Mouse (Mus musculus): ENCODE results near the gene Pde4d. TPM values are rescaled to one million over a fixed set of nuclear protein-coding genes. Genes with fewer than 3 reads are reported as not detected.
"Not testable (repeated sequence)": the region's sequence is repeated elsewhere in the genome, so short reads cannot be mapped to it uniquely, and the experiment has no call there.

Gene Pde4d
- polyA plus RNA-seq, 2 experiments = 11.7 to 17.3 TPM

DNA sequence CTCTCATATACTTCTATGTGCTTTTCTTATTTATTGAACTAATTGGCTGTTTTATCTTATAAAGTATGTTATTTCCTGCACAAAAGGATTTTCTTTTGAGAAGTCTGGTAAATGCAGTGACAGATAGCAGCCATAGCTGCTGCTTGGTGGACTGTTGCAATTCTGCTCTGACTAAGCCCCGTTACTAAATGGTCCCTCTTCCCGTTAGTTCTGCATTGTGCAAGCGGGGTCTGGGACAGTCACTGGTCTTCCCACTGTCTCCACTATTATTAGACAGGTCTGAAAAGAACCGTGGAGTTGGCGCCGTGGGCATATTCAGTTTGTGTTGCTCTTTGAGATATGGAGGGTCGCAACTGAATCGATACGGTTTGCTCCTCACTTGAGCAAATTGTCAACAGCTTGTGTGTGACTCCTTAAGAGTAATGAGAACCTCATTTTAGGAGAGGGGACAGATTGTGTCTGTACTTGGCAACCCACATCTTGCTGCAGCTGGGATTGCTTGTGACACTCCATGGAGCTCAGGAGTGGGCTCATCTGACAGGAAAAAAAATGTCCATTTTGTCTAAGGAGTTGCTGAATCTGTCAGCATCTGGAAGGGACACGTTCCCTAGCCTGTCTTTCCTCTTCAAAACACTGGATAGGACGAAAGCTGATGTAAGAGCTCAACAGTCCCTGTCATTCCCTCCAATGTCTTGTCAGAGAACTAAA lies 316.4 kb downstream of the Pde4d start:
- H3K36me3 ChIP-seq (ENCODE audit: control insufficient read depth, insufficient read depth, low read length) = no peaks in the 10 kb centered on the region
- 74% methylated on average over 11 of the region's 11 CpGs for WGBS
- no peak overlapping the region for H3K9ac ChIP-seq (ENCODE audit: low read depth, low read length, severe bottlenecking)
- H3K4me2 ChIP-seq (replicated peaks; ENCODE audit: low read depth, low read length, severe bottlenecking) = no peak overlapping the region
- no peak overlapping the region for H3K27ac ChIP-seq (replicated peaks; ENCODE audit: low read depth, low read length)
- H3K9me3 ChIP-seq (ENCODE audit: control insufficient read depth, low read length) = no peaks in the 10 kb centered on the region
- no peak for ATAC-seq (ENCODE audit: low FRiP score, low read depth)
- no peaks in the 10 kb centered on the region for H3K4me1 ChIP-seq (ENCODE audit: control insufficient read depth, insufficient read depth, low read length)
- no peaks in the 10 kb centered on the region for H3K27me3 ChIP-seq (ENCODE audit: control insufficient read depth, insufficient read depth, low read length)
- no peak for DNase-seq (ENCODE audit: low spot score)
- H3K4me3 ChIP-seq (replicated peaks; ENCODE audit: low read length) = no peak overlapping the region
- no peak for TF ChIP-seq POLR2A (IDR thresholded peaks at IDR 0.05; ENCODE audit: borderline replicate concordance, extremely low read depth, insufficient read depth, insufficient read length)

DNA sequence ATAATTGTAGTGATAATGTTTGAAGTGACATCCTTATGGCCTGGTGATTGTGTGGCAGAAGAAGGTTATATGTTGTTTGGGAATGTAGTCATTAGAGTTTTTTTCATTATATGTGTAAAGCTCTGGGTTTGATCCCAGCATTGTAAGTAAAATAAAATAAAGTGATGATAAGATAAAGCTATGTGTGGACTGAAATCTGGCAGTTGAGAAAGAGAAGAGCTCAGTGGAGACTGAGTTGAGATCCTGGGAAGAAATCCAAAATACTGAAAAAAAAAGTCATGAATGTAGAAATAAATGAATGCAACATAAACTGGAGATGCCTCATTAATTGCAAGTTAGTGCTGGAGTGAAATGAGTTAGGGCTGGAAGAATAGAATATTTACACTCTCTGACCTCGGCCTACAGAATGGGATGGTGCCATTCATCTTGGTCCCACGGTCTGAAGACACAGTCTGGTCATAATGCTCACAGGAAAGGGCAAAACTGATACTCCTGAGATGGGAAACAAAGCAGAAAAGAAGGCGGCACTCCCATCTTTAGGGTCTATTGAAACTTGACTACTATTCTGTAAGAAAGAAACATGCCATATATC lies 319.8 kb downstream of the Pde4d start:
- no peak for ATAC-seq (ENCODE audit: low FRiP score, low read depth)
- H3K9me3 ChIP-seq (ENCODE audit: control insufficient read depth, low read length) = no peaks in the 10 kb centered on the region
- no peak overlapping the region for H3K4me3 ChIP-seq (replicated peaks; ENCODE audit: low read length)
- H3K27ac ChIP-seq (replicated peaks; ENCODE audit: low read depth, low read length) = no peak overlapping the region
- no peak for TF ChIP-seq POLR2A (IDR thresholded peaks at IDR 0.05; ENCODE audit: borderline replicate concordance, extremely low read depth, insufficient read depth, insufficient read length)
- no peak overlapping the region for H3K4me2 ChIP-seq (replicated peaks; ENCODE audit: low read depth, low read length, severe bottlenecking)
- H3K27me3 ChIP-seq (ENCODE audit: control insufficient read depth, insufficient read depth, low read length) = no peaks in the 10 kb centered on the region
- H3K4me1 ChIP-seq (ENCODE audit: control insufficient read depth, insufficient read depth, low read length) = no peaks in the 10 kb centered on the region
- WGBS = 64% methylated on average over 3 of the region's 3 CpGs
- H3K36me3 ChIP-seq (ENCODE audit: control insufficient read depth, insufficient read depth, low read length) = no peaks in the 10 kb centered on the region
- DNase-seq (ENCODE audit: low spot score) = no peak
- H3K9ac ChIP-seq (ENCODE audit: low read depth, low read length, severe bottlenecking) = no peak overlapping the region

DNA sequence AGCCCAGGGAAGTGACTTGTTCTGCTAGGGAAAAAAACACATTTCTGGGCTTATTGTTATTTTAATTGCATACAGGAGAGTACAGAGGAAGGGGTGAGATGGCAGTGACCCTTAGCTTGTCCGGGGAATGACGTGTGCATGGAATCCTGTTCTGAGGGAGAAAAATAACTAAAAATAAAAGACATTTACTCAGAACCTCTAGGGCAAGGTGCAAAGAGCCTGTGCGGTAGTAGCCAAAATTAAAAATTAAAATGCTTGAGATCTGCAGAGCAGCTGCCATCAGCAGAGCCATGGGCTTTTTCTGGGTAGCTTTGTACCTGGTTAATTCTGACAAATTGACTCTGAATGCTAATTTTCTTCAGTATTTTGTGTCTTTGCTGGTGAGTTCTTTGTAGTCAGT lies 322.6 kb downstream of the Pde4d start:
- no peaks in the 10 kb centered on the region for H3K36me3 ChIP-seq (ENCODE audit: control insufficient read depth, insufficient read depth, low read length)
- no peak overlapping the region for H3K4me3 ChIP-seq (replicated peaks; ENCODE audit: low read length)
- H3K9me3 ChIP-seq (ENCODE audit: control insufficient read depth, low read length) = no peaks in the 10 kb centered on the region
- no peak for DNase-seq (ENCODE audit: low spot score)
- H3K27ac ChIP-seq (replicated peaks; ENCODE audit: low read depth, low read length) = no peak overlapping the region
- H3K27me3 ChIP-seq (ENCODE audit: control insufficient read depth, insufficient read depth, low read length) = no peaks in the 10 kb centered on the region
- no peaks in the 10 kb centered on the region for H3K4me1 ChIP-seq (ENCODE audit: control insufficient read depth, insufficient read depth, low read length)
- H3K4me2 ChIP-seq (replicated peaks; ENCODE audit: low read depth, low read length, severe bottlenecking) = no peak overlapping the region
- TF ChIP-seq POLR2A (IDR thresholded peaks at IDR 0.05; ENCODE audit: borderline replicate concordance, extremely low read depth, insufficient read depth, insufficient read length) = no peak
- ATAC-seq (ENCODE audit: low FRiP score, low read depth) = no peak
- no peak overlapping the region for H3K9ac ChIP-seq (ENCODE audit: low read depth, low read length, severe bottlenecking)
- WGBS = 66% methylated on average over 3 of the region's 3 CpGs

DNA sequence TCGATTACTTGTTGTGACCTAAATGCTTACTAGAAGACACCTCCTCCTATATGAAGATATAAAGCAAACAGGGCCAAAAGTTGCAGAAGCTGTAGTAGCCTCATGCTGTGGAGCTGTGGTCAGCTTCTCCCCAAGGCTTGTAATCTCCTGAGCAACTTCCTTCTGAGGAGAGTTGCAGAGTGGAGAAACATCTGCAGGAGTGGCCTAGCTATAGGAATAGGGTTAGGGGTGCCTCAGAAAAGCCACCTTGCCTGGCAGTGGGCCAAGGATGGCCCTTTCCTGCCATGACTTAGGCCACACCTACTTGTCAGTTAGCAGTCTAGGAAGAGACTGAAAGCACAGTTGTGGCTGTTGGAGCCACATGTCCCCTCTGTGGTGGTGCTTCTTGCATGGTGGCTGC lies 325.2 kb downstream of the Pde4d start:
- TF ChIP-seq POLR2A (IDR thresholded peaks at IDR 0.05; ENCODE audit: borderline replicate concordance, extremely low read depth, insufficient read depth, insufficient read length) = no peak
- Histone ChIP-seq H3K9me3 (ENCODE audit: control insufficient read depth, low read length) (no peaks in the 10 kb centered on the region), H3K4me3 (replicated peaks; ENCODE audit: low read length) (no peak overlapping the region), H3K27me3 (ENCODE audit: control insufficient read depth, insufficient read depth, low read length) (no peaks in the 10 kb centered on the region), H3K9ac (ENCODE audit: low read depth, low read length, severe bottlenecking) (no peak overlapping the region), H3K36me3 (ENCODE audit: control insufficient read depth, insufficient read depth, low read length) (no peaks in the 10 kb centered on the region), H3K4me1 (ENCODE audit: control insufficient read depth, insufficient read depth, low read length) (no peaks in the 10 kb centered on the region), H3K27ac (replicated peaks; ENCODE audit: low read depth, low read length) (no peak overlapping the region), H3K4me2 (replicated peaks; ENCODE audit: low read depth, low read length, severe bottlenecking) (no peak overlapping the region)
- ATAC-seq (ENCODE audit: low FRiP score, low read depth) = no peak
- WGBS = 77% methylated on average over 1 of the region's 1 CpGs
- no peak for DNase-seq (ENCODE audit: low spot score)

DNA sequence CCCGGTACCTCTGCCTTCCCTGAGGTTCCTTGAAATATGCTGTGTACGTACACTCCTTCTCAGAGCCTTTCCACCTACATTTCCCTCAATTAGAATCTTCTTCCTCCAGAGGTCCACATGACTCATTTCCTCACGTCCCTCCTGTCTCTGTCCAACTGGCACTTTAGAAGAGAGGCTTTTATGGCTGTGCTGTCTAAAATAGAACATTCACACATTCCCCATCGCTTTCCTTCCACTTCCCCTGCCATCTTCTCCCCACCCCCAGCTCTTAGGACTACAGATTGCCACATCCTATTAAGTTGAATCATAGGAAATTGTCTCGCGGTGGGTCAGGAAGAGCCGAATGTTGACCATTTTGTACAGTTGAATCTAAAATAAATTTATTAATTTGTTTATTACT lies 326.1 kb downstream of the Pde4d start:
- 68% methylated on average over 7 of the region's 7 CpGs for WGBS
- no peak for DNase-seq (ENCODE audit: low spot score)

DNA sequence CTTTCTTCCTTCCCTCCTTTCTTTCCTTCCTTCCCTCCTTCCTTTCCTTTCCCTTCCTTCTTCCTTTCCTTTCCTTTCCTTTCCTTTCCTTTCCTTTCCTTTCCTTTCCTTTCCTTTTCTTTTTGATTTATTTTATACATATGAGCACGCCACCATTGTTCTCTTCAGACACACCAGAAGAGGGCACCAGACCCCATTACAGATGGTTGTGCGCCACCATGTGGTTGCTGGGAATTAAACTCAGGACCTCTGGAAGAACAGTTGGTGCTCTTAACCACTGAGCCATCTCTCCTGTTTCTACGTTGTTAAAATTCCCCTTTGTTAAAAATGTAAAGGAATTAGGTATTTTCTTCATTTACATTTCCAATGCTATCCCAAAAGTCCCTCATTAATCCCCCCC lies 347.9 kb downstream of the Pde4d start:
- not testable (repeated sequence) for H3K4me1 ChIP-seq (ENCODE audit: control insufficient read depth, insufficient read depth, low read length); H3K9me3 ChIP-seq (ENCODE audit: control insufficient read depth, low read length); H3K9ac ChIP-seq (ENCODE audit: low read depth, low read length, severe bottlenecking); H3K27ac ChIP-seq (replicated peaks; ENCODE audit: low read depth, low read length); ATAC-seq (ENCODE audit: low FRiP score, low read depth); H3K36me3 ChIP-seq (ENCODE audit: control insufficient read depth, insufficient read depth, low read length); H3K4me3 ChIP-seq (replicated peaks; ENCODE audit: low read length); H3K4me2 ChIP-seq (replicated peaks; ENCODE audit: low read depth, low read length, severe bottlenecking); DNase-seq (ENCODE audit: low spot score); H3K27me3 ChIP-seq (ENCODE audit: control insufficient read depth, insufficient read depth, low read length)
- 81% methylated on average over 3 of the region's 3 CpGs for WGBS

More for the DNA sequence above, 326.1 kb downstream of the Pde4d start:
- no peaks in the 10 kb centered on the region for H3K9me3 ChIP-seq (ENCODE audit: control insufficient read depth, low read length)
- no peak overlapping the region for H3K27ac ChIP-seq (replicated peaks; ENCODE audit: low read depth, low read length)
- H3K4me1 ChIP-seq (ENCODE audit: control insufficient read depth, insufficient read depth, low read length) = no peaks in the 10 kb centered on the region
- no peak overlapping the region for H3K9ac ChIP-seq (ENCODE audit: low read depth, low read length, severe bottlenecking)
- no peak for TF ChIP-seq POLR2A (IDR thresholded peaks at IDR 0.05; ENCODE audit: borderline replicate concordance, extremely low read depth, insufficient read depth, insufficient read length)
- no peak overlapping the region for H3K4me3 ChIP-seq (replicated peaks; ENCODE audit: low read length)
- H3K27me3 ChIP-seq (ENCODE audit: control insufficient read depth, insufficient read depth, low read length) = no peaks in the 10 kb centered on the region
- H3K4me2 ChIP-seq (replicated peaks; ENCODE audit: low read depth, low read length, severe bottlenecking) = no peak overlapping the region
- H3K36me3 ChIP-seq (ENCODE audit: control insufficient read depth, insufficient read depth, low read length) = no peaks in the 10 kb centered on the region
- ATAC-seq (ENCODE audit: low FRiP score, low read depth) = no peak

Data from limb, embryonic 14.5 days (tissue).